Mouse (Mus musculus): ENCODE measurements around the gene Bcar3. TPM values are rescaled to one million over a fixed set of nuclear protein-coding genes. Genes with fewer than 3 reads are reported as not detected.

Bcar3 gene
- total and polyA plus RNA-seq, 2 experiments from 2014 or later = 7.3 to 11.4 TPM

DNA sequence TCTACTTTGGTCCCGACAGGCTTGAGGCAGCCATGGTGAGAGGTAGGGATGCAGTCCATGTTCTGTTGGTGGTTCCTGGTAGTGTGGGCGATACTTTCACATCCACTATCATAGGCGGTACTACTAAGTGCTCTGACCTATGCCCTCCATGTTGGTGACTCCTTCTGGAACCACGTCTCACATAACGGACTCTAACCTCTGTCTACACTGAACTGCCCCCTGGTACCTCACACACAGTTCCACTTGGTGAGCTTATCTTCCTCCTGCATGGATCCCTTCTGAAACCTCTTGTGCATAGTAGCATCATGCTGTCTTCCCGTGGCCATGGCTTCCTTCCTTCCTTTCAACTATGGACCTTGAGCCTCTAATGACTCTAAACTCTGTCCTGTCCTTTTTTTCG lies 129.7 kb downstream of the Bcar3 start:
- ATAC-seq = no peak
- no peak overlapping the region for H3K4me2 ChIP-seq (ENCODE audit: low read depth)

GRCm38 (mm10) chr3:122428325-122428821 lies 134.4 kb downstream of the Bcar3 start:
- H3K4me2 ChIP-seq (ENCODE audit: low read depth) = no peak overlapping the region
- no peaks in the 10 kb centered on the region for H3K36me3 ChIP-seq (ENCODE audit: insufficient read depth)
- WGBS = 93% methylated on average over 7 of the region's 7 CpGs
- TF ChIP-seq CTCF (IDR thresholded peaks at IDR 0.05; ENCODE audit: low read depth) = no peak
- DNase-seq = peak; percentile 39
- H3K4me3 ChIP-seq (ENCODE audit: low read depth, low read length) = no peak overlapping the region
- ATAC-seq = peak; percentile 90
- no peaks in the 10 kb centered on the region for H3K4me1 ChIP-seq (ENCODE audit: insufficient read depth)
- no peaks in the 10 kb centered on the region for H3K9me3 ChIP-seq (ENCODE audit: low read length)
- H3K27ac ChIP-seq (ENCODE audit: low read depth, low read length) = no peak overlapping the region
- H3K27me3 ChIP-seq (ENCODE audit: insufficient read depth, low read length) = no peaks in the 10 kb centered on the region
- no peak overlapping the region for H3K9ac ChIP-seq

More for the DNA sequence above, 129.7 kb downstream of the Bcar3 start:
- no peaks in the 10 kb centered on the region for H3K4me1 ChIP-seq (ENCODE audit: insufficient read depth)
- no peak for TF ChIP-seq CTCF (IDR thresholded peaks at IDR 0.05; ENCODE audit: low read depth)
- H3K36me3 ChIP-seq (ENCODE audit: insufficient read depth) = no peaks in the 10 kb centered on the region
- peaks cover 7% of the 10 kb centered on the region; the same call in 1 of the 2 replicates for H3K27me3 ChIP-seq (ENCODE audit: insufficient read depth, low read length)
- no peak for DNase-seq
- no peak overlapping the region for H3K27ac ChIP-seq (ENCODE audit: low read depth, low read length)
- no peak overlapping the region for H3K9ac ChIP-seq
- 93% methylated on average over 7 of the region's 7 CpGs for WGBS
- H3K9me3 ChIP-seq (ENCODE audit: low read length) = no peaks in the 10 kb centered on the region
- H3K4me3 ChIP-seq (ENCODE audit: low read depth, low read length) = no peak overlapping the region

- H3K27ac ChIP-seq (ENCODE audit: low read depth, low read length) = no peak overlapping the region
- no peak for ATAC-seq
- no peak for DNase-seq
These were observed 137.0 kb downstream of the Bcar3 start for GRCm38 (mm10) chr3:122430780-122431497.

GRCm38 (mm10) chr3:122432811-122433406 lies 139.0 kb downstream of the Bcar3 start:
- no peaks in the 10 kb centered on the region; the same call in 1 of the 2 replicates for H3K4me1 ChIP-seq (ENCODE audit: insufficient read depth)
- H3K36me3 ChIP-seq (ENCODE audit: insufficient read depth) = no peaks in the 10 kb centered on the region
- 17% methylated on average over 9 of the region's 9 CpGs for WGBS
- no peak for TF ChIP-seq CTCF (IDR thresholded peaks at IDR 0.05; ENCODE audit: low read depth)
- no peak overlapping the region for H3K9ac ChIP-seq
- H3K27ac ChIP-seq (ENCODE audit: low read depth, low read length) = no peak overlapping the region
- H3K4me3 ChIP-seq (ENCODE audit: low read depth, low read length) = no peak overlapping the region
- DNase-seq = no peak
- no peak overlapping the region for H3K4me2 ChIP-seq (ENCODE audit: low read depth)
- no peak for ATAC-seq
- no peaks in the 10 kb centered on the region for H3K27me3 ChIP-seq (ENCODE audit: insufficient read depth, low read length)
- H3K9me3 ChIP-seq (ENCODE audit: low read length) = no peaks in the 10 kb centered on the region

More at GRCm38 (mm10) chr3:122430780-122431497, 137.0 kb downstream of the Bcar3 start:
- Histone ChIP-seq H3K4me1 (ENCODE audit: insufficient read depth) (no peaks in the 10 kb centered on the region; the same call in 1 of the 2 replicates), H3K9ac (no peak overlapping the region), H3K27me3 (ENCODE audit: insufficient read depth, low read length) (no peaks in the 10 kb centered on the region), H3K36me3 (ENCODE audit: insufficient read depth) (no peaks in the 10 kb centered on the region), H3K9me3 (ENCODE audit: low read length) (no peaks in the 10 kb centered on the region), H3K4me3 (ENCODE audit: low read depth, low read length) (no peak overlapping the region), H3K4me2 (ENCODE audit: low read depth) (no peak overlapping the region)
- 81% methylated on average over 7 of the region's 7 CpGs for WGBS
- no peak for TF ChIP-seq CTCF (IDR thresholded peaks at IDR 0.05; ENCODE audit: low read depth)

DNA sequence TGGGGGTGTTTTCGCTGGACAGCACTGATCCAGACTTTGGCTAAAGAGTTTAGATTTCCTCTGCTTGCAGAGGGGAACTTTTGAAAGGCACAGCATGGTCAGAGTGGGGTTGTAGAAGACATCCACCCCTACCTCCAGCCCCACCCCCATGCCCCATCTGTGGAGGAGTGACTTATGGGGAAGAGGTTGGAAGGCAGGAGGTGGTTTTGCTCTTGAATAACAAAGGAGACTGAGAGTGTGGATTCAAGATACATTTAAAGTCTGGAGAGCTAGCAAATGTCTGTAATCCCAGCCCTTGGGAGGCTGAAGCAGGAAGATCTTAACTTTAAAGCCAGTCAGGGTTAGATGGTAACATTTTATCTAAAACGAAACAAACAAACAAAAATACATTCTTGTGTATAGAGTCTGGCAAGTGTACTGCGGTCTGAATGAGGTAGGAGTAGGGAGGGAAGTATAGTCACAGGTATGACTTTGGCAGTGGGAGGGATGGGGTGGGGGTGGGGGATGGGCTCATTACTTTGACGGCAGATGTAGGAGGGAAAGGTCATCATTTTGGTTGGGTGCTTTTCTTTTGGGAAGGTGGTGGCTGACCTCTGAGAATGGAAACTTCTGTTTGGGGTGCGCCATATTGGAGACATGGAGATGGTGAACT lies 140.2 kb downstream of the Bcar3 start:
- no peak overlapping the region for H3K9ac ChIP-seq
- H3K9me3 ChIP-seq (ENCODE audit: low read length) = no peaks in the 10 kb centered on the region
- TF ChIP-seq CTCF (IDR thresholded peaks at IDR 0.05; ENCODE audit: low read depth) = no peak
- H3K27me3 ChIP-seq (ENCODE audit: insufficient read depth, low read length) = no peaks in the 10 kb centered on the region
- DNase-seq (no peak), ATAC-seq (no peak)
- no peaks in the 10 kb centered on the region; the same call in 1 of the 2 replicates for H3K4me1 ChIP-seq (ENCODE audit: insufficient read depth)
- 91% methylated on average over 5 of the region's 5 CpGs for WGBS
- no peak overlapping the region for H3K27ac ChIP-seq (ENCODE audit: low read depth, low read length)
- no peak overlapping the region for H3K4me3 ChIP-seq (ENCODE audit: low read depth, low read length)
- no peaks in the 10 kb centered on the region for H3K36me3 ChIP-seq (ENCODE audit: insufficient read depth)
- no peak overlapping the region for H3K4me2 ChIP-seq (ENCODE audit: low read depth)

DNA sequence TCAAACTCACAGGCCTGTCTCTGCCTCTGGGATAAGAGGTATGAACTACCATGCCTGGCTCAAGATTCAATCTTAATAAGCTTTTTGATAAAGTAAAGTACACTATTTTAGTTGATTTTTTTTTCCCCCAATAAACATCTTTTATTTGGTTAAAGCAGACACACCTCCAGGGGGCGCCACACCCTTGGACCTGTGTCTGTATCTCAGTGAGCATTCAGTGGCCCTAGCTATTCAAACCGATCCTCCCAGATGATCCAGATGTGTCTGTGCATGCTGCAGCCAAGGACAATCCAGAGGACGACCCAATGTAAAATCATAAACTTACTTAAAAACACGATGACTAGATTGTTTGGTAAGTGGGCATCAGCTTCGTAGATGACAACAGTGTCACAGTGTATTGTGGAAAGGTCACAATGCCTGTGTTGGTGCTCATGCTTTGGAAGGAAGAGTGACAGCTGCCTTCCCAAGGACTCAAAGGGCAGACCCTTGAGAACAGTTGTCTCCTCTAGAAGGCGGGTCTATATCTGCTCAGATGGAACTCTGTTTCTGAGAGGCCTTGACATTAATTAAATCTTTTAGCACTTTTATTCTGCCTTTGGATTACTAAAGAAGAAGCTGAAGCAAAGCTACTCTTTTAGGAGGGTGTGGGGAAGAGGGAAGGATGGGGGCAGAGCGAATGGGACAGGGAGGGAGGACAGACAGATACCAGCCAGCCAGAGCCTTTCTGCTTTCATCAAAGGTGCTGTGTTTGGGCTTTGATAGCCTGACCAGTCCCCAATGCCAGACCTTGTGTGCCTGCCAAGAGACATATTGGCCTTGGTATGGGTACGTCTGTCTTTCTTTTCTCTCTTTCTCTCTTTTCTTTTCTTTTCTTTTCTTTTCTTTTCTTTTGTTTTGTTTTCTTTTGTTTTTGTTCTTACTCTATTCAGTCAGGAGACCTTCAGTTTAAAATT lies 141.3 kb downstream of the Bcar3 start:
- ATAC-seq = no peak

More for the DNA sequence above, 141.3 kb downstream of the Bcar3 start:
- no peak overlapping the region for H3K9ac ChIP-seq
- no peak overlapping the region for H3K4me3 ChIP-seq (ENCODE audit: low read depth, low read length)
- H3K27ac ChIP-seq (ENCODE audit: low read depth, low read length) = no peak overlapping the region
- H3K4me1 ChIP-seq (ENCODE audit: insufficient read depth) = no peaks in the 10 kb centered on the region; the same call in 1 of the 2 replicates
- no peak for DNase-seq
- no peaks in the 10 kb centered on the region for H3K27me3 ChIP-seq (ENCODE audit: insufficient read depth, low read length)
- TF ChIP-seq CTCF (IDR thresholded peaks at IDR 0.05; ENCODE audit: low read depth) = peak; percentile 34
- no peak overlapping the region for H3K4me2 ChIP-seq (ENCODE audit: low read depth)
- H3K9me3 ChIP-seq (ENCODE audit: low read length) = no peaks in the 10 kb centered on the region
- WGBS = 72% methylated on average over 8 of the region's 8 CpGs
- no peaks in the 10 kb centered on the region for H3K36me3 ChIP-seq (ENCODE audit: insufficient read depth)
